Mouse (Mus musculus) liver, postnatal 0 days (tissue): ENCODE results near the gene Ttll2.
"Not testable (repeated sequence)": the region's sequence is repeated elsewhere in the genome, so short reads cannot be mapped to it uniquely, and the experiment has no call there.

ENCODE experiments used
- CTCF ChIP-seq: sonication (generic); IDR thresholded peaks from 2 replicates; pipeline ENCODE4 v1.5.1; 2016; ENCODE audit warnings: antibody characterized with exemption, low read depth
- EP300 ChIP-seq: IDR thresholded peaks from 2 replicates; pipeline ENCODE4 v1.6.1; 2016; ENCODE audit warnings: antibody characterized with exemption, low read depth, mild to moderate bottlenecking

- not testable (repeated sequence) for TF ChIP-seq EP300, CTCF
These were observed 8.4 kb upstream of the Ttll2 start for GRCm38 (mm10) chr17:7360749-7361465.
